Mouse (Mus musculus): ENCODE results near the gene Rbms3.

Rbms3 gene

DNA sequence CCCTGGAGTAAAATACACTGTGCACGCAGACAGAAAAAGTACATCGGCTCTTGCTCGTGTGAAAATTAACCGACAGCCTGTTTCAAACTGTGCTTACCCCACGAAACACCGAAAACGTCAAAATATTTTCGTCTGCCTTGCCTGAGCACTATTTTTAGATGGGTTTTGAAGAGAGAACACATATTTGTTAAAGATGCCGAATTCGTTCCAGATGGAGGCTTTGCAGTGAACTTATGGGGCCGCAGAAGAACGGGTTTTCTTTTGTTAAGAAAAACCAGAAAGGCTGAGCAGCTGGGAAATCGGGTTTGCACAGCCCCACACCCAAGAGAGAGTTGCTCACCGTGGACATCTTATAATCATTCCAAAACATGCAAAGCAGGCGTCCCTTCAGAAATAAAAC lies 437.6 kb downstream of the Rbms3 start:
- no peak for DNase-seq (ENCODE audit: low read depth in 1 of 2, low spot score in 2 of 2)

- DNase-seq (ENCODE audit: low read depth in 1 of 2, low spot score in 2 of 2), result no peak
Measured at GRCm38 (mm10) chr9:117188406-117188805, 441.3 kb downstream of the Rbms3 start.

DNA sequence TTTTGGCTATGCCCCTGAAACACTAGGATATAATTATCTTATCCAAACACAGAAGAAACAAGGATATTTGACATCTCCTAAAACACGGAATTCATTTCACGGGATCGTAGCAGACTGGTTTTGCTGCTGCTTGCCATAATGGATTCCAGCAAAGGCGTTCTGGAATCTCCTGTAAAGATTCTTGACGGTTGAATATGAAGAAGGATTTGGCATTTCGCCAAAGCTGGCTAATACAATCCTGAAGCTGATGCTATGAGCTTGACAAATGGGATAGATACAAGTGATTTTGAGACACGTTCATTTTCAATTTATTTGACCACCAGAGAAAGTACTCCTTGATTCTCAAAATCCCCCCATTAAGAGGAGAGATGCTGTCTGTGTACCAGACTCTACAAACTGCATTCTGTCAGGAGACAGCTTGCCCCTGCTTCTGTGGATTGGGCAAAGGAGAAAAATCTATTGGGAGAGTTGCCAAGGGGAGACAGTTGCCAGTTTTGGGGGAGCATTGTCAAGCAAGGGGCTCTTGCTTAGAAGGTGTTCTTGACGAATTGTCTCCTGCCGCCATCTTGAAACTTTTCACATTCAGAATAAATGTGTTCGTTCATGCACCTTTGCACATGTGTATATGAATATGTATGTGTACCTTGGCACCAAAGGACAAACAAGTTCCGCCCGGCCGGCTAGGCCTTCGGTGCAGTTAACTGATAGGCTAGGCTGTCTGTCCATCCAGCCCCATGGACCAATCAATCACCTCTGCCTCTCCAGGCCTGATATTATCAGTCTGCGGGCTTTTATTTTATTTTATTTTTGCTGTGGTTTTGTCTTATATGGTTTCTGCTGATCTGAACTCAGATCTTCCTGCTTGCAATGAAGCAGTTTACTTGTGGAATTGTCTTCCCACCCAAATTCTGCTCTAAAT lies 442.3 kb downstream of the Rbms3 start:
- no peak for DNase-seq (ENCODE audit: low read depth in 1 of 2, low spot score in 2 of 2)

- DNase-seq (ENCODE audit: low read depth in 1 of 2, low spot score in 2 of 2), result no peak
Measured at GRCm38 (mm10) chr9:117180658-117181057, 449.1 kb downstream of the Rbms3 start.

DNA sequence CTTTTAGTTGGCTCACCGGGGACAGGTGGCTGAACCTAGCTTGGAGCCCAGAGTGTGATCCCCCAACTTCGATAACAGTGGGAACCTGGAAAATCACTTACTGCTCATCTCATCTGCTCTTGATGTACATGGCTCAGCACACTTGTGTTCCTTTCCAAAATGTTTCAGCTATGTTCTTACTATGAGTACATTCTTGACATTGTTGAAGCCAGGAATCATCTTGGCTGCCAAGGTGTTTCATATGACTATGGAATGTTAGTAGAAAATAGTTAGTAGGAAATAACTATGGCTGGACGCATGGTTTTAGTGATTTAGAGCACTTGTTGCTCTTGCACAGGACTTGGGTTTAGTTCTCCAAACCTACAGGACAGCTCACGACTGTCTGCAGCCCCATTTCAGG lies 451.3 kb downstream of the Rbms3 start:
- no peak for DNase-seq (ENCODE audit: low read depth in 1 of 2, low spot score in 2 of 2)

- DNase-seq (ENCODE audit: low read depth in 1 of 2, low spot score in 2 of 2), result no peak
Measured at GRCm38 (mm10) chr9:117172526-117172925, 457.2 kb downstream of the Rbms3 start.

GRCm38 (mm10) chr9:117169196-117169595 lies 460.5 kb downstream of the Rbms3 start:
- DNase-seq (ENCODE audit: low read depth in 1 of 2, low spot score in 2 of 2), result no peak

GRCm38 (mm10) chr9:117163143-117163542 lies 466.6 kb downstream of the Rbms3 start:
- no peak for DNase-seq (ENCODE audit: low read depth in 1 of 2, low spot score in 2 of 2)

GRCm38 (mm10) chr9:117161150-117161549 lies 468.6 kb downstream of the Rbms3 start:
- no peak for DNase-seq (ENCODE audit: low read depth in 1 of 2, low spot score in 2 of 2)

DNA sequence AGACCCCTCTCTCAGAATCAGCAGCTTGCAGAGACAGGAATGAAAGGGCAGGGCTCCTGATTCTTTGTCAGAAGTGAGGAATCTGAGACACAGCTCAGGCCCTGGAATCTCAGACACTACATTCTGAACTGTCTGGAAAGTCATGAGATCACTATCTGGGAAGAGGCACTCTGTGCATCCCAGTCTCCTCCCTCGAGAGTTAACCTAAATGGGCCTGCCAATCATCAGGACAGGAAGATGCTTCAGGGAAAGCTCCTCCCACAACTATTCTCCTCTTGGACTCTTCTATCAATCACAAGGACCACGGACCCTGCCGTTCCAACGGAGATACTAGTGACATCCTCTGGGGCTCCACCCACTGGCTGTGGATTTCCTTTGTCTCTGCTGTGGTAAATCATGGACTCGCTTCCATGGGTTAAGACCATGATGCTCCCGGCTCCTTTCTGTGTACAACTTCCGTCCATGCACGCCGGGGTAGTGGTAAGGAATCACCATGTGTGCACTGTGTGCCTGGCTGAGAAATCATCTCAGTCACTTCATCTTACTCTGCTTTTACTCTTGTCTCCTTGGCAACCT lies 473.3 kb downstream of the Rbms3 start:
- no peak for DNase-seq (ENCODE audit: low read depth in 1 of 2, low spot score in 2 of 2)

DNA sequence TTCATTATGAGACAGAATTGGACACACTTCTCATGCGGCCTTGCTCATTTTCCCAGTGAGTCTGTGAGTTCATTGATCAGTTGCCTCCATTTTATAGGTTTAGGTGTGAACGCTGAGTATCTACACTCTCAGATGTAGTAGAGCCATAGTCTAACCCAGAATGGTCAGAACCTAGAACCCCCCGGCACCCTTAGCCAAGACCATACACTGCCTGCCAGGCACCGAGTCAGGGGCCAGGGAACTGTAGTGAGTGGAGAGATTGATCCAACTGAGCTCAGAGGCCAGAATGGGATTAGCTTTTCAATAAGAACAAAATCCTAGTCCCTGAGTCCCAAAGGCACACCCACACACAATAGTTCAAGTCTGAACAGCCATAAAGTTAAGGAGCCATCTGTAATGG lies 475.1 kb downstream of the Rbms3 start:
- no peak for DNase-seq (ENCODE audit: low read depth in 1 of 2, low spot score in 2 of 2)

GRCm38 (mm10) chr9:117153686-117154274 lies 475.9 kb downstream of the Rbms3 start:
- no peak for DNase-seq (ENCODE audit: low read depth in 1 of 2, low spot score in 2 of 2)

DNA sequence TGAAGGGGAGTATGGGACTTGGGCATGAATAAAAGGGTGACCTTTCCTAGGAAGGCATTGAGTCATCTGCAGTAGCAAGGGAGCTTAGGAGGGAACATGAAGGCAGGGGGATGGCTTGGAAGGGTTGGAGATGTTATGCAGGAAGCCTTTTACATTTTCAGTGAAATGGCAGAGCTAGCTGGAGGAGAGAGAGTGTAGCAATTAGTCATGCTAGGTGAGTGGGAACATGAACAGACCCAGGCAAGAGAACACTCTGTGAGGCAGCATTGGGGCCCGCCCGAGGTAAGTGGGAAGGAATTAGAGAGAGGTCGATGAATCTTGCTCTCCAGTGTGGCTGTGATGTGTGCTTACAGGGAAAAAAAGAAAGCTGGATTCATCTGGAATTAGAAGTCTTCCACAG lies 477.8 kb downstream of the Rbms3 start:
- DNase-seq (ENCODE audit: low read depth in 1 of 2, low spot score in 2 of 2), result no peak

DNA sequence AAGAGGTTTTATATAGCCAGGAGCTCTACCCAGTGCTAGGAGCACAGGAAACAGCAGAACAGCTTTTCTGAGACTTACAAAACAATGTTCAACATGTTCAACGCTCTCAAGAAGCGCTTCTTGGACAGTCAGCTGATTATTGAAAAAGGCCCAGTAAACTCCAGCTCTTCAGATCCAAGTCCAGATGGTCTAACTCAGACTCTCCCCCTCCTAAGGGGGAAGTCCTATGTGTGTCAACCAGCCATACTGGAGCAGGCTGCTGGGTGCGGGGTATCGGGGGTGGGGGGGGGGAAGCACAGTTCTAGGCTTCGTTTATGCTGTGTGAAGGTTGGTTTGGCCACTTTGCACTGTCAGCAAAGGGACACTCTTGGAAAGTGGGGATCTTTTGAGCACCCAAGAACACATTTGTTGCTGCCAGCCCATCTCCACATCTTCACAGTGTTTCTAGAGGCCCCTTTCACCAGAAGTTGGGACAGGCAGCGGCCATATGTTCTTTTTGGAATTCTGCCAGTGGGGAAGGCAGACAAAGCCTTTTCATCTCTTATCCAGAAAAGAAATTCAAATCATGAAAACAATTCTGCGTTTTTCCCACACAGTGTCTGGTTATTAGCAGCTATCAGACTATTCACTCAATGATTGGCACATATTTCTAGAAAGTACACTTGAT lies 485.5 kb downstream of the Rbms3 start:
- no peak for DNase-seq (ENCODE audit: low read depth in 1 of 2, low spot score in 2 of 2)

DNA sequence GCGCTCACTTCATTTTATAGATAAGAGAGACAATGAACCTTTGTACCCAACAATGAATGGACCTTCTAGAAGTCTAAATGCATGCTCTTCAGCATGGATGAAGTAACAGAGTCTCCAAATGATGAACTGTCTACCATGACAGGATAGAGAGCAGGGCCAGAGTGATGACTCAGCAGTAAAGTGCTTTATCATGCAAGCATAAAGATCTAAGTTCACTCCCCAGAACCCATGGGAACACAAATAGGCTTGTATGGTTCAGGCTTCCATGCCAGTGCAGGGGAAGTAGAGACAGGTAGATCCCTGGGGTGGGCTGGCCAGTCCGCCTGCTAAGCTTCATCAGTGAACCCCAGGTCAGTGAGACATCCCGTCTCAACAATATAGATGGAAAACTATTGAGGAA lies 489.7 kb downstream of the Rbms3 start:
- DNase-seq (ENCODE audit: low read depth in 1 of 2, low spot score in 2 of 2), result no peak

DNA sequence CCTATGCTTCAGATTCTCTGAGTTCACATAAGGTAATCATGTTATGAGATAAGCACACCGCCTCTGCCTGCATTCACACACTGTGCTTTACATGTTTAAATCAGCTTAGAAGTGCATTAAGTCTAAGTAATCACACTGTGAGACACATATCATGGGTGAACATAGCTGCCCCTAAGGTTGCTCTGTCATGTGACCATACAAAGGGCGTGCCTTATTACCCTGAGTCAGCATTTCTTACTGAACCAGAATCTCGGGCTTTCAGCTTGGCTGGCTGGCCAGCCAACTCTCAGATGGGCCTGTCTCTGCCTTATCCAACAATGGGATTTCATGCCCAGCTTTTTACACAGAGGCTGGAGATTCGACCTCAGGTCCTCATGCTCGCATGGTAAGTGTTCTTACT lies 493.3 kb downstream of the Rbms3 start:
- no peak for DNase-seq (ENCODE audit: low read depth in 1 of 2, low spot score in 2 of 2)

- DNase-seq (ENCODE audit: low read depth in 1 of 2, low spot score in 2 of 2), result no peak
Measured at GRCm38 (mm10) chr9:117134043-117134442, 495.7 kb downstream of the Rbms3 start.

DNA sequence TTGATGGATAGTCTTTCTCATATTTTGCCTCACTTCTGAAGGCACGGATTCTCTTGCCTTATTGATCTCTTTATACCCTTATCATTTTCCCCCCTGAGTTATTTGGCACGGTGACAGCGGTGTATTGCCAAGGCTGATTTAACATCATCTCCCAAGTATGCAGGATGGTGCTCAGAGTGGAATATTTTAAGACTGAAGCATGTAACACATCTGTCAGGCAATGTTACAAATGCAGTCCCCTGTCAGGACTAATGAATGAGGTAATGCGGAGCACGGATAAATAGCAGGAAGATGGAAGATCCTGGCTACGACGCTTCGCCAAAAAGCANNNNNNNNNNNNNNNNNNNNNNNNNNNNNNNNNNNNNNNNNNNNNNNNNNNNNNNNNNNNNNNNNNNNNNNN lies 502.9 kb downstream of the Rbms3 start:
- no peak for DNase-seq (ENCODE audit: low read depth in 1 of 2, low spot score in 2 of 2)

DNA sequence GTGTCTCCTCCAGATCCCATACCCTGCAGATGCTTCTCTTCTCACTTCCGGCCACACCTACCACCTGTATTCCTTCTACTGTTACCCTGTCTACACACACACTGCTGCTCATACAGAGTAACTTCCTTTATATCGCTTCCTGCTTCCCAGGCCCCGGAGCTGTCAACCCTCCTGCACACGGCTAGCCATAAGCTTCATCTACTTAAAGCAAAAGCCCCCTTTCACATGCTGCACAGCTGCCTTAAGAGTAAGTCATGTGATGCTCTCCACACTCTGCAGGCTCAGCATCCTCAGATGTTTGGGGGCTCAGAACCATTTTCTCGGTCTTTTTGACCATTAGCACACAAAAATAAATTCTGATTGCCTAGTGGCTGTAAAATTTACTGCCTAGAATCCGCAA lies 503.9 kb downstream of the Rbms3 start:
- no peak for DNase-seq (ENCODE audit: low read depth in 1 of 2, low spot score in 2 of 2)

DNA sequence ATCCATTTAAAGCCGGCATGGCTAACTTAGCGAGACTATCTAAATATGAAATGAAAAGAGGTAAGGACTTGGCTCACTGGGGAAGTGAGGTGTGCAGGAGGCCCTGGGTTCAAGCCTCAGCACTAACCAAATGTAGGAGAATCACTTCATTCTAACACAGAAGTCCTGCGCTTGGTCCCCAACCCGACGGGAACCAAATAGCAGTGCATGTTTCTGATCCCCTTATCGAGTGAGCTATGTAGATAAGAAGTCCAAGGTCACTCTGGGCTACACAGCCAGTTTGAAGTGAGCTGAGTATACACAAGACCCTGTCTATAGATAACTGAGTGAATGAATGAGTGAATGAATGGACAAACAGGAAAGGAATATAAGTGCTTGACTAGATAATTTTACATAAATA lies 508.1 kb downstream of the Rbms3 start:
- DNase-seq (ENCODE audit: low read depth in 1 of 2, low spot score in 2 of 2), result no peak

DNA sequence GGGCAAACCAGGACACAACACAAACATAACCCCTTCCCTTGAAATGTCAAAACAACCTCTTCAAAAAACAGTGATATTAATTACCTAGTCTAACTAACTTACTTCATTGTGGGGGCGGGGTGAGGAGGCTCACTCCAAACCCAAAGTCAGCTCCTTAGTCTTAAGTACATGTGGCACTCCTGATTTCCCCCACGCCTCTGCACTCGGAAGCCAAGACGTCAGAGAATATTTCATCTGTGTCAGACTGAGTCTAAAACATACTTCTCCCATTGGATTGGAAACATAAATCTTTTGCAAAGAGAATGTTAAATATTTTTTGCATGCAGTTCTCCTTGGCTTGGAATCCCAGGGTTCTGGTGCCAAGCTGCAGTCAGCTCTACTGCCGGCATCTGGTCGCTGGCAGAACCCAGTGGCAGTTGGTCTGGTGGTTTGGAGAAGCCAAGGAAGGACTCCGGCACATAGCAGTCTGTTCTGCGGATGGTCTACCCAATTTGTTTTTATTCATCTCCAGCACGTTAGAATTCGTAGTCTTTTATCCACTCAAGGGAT lies 512.5 kb downstream of the Rbms3 start:
- no peak for DNase-seq (ENCODE audit: low read depth in 1 of 2, low spot score in 2 of 2)

DNA sequence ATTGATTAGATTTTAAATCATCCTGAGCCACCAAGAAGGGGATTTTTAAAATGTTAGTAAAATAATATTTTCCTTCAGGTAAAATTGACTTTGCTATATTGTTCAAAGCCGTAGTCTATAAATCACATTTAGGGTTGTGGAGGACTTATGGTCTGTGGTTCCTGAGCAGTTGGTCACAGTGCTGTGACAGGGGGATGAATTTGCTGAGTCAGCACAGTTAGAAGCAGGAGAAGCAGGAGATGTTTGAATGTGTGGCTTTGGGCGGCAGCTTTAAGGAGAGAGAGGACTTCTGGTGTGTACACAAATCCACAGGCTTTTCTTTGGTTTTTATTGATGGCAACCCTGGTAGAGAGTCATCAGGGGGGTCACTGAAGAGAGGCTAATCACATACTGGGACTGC lies 514.1 kb downstream of the Rbms3 start:
- no peak for DNase-seq (ENCODE audit: low read depth in 1 of 2, low spot score in 2 of 2)

Measured in monocyte, adult 2 months (primary cell).